Mouse (Mus musculus): ENCODE measurements around the gene Ywhah.

Ywhah gene

GRCm38 (mm10) chr5:33045316-33045705 lies 26.7 kb downstream of the Ywhah start:
- no peak for DNase-seq (ENCODE audit: extremely low read depth, low read depth)

- DNase-seq (ENCODE audit: extremely low read depth, low read depth), result no peak
Observed at GRCm38 (mm10) chr5:33052849-33053582, 34.4 kb downstream of the Ywhah start.

GRCm38 (mm10) chr5:33056126-33056765 lies 37.6 kb downstream of the Ywhah start:
- no peak for DNase-seq (ENCODE audit: extremely low read depth, low read depth)

- no peak for DNase-seq (ENCODE audit: extremely low read depth, low read depth)
Observed at GRCm38 (mm10) chr5:33070071-33070470, 51.5 kb downstream of the Ywhah start.

- no peak for DNase-seq (ENCODE audit: extremely low read depth, low read depth)
Observed at GRCm38 (mm10) chr5:33076490-33077191, 58.0 kb downstream of the Ywhah start.
